Comparison of ENCODE assay signal across 13 mouse cellular contexts in genomic region chr17:87369270-87369759, GRCm38 (mm10). TPM values are rescaled to one million over a fixed set of nuclear protein-coding genes. Genes with fewer than 3 reads are reported as not detected.
DNase-seq lines count a peak whose midpoint lies in the region.
"Had no signal": no experiment of that assay in that cellular context is flagged by ENCODE, and none has a peak within 500 bp of the region (broad histone marks: within the 10 kb centered on the region; RNA-seq: fewer than 3 reads in every experiment).

No protein-coding gene starts in this region.

- no peaks in the 10 kb centered on the region for H3K27me3 ChIP-seq in limb, embryonic 10.5 days (ENCODE audit: low read depth, poor library complexity, severe bottlenecking)
- H3K27me3 ChIP-seq: heart, embryonic 15.5 days had no signal

- no peaks in the 10 kb centered on the region for H3K9me3 ChIP-seq in limb, embryonic 10.5 days (replicated peaks)
- H3K9me3 ChIP-seq: heart, embryonic 15.5 days had no signal

- H3K4me3 ChIP-seq in limb, embryonic 10.5 days: no peak overlapping the region
- H3K4me3 ChIP-seq: heart, embryonic 15.5 days had no signal

- no peaks in the 10 kb centered on the region for H3K36me3 ChIP-seq in limb, embryonic 10.5 days
- H3K36me3 ChIP-seq: heart, embryonic 15.5 days had no signal

- H3K27ac ChIP-seq in limb, embryonic 10.5 days: peak overlapping the region; percentile 70
- H3K27ac ChIP-seq: heart, embryonic 15.5 days had no signal

- DNase-seq in cerebellum, postnatal 10 days: peak; percentile 54 to 59
- DNase-seq in cerebellum, postnatal 4 days (ENCODE audit: low spot score in 2 of 2): no peak
- DNase-seq in brain, adult 2 months (ENCODE audit: low read depth, low spot score): peak; percentile 92
- DNase-seq in frontal cortex, postnatal 14 days (ENCODE audit: low spot score in 2 of 2): peak; percentile 64 to 78
- DNase-seq in limb, embryonic 10.5 days (ENCODE audit: low spot score): no peak
- DNase-seq in spleen, adult 12 weeks (ENCODE audit: low spot score): no peak
- DNase-seq in urinary bladder, postnatal 10 days (ENCODE audit: low spot score): no peak
- no peak for DNase-seq in gastrocnemius, postnatal 4 days (ENCODE audit: low spot score in 2 of 2)
- DNase-seq: adrenal gland, postnatal 36 days; lung, adult 2 months had no signal

- H3K4me1 ChIP-seq in limb, embryonic 10.5 days: peaks cover 61% of the 10 kb centered on the region

- WGBS in limb, embryonic 10.5 days: 60% methylated on average over 18 of the region's 18 CpGs

RNA-seq across cellular contexts. Expression of gene Stpg4, which starts 58.2 kb away (rescaled TPM):
- polyA plus RNA-seq in limb, embryonic 10.5 days (2016; fragmentation: Nextera tagmentation; extraction: Ambion mirVana): not detected in 2 replicates
- not detected for total RNA-seq in gastrocnemius, postnatal 4 days (2021)
- total RNA-seq: adrenal gland, postnatal 36 days had no signal
- polyA plus RNA-seq: embryonic facial prominence, embryonic 11.5 days; heart, embryonic 15.5 days; kidney, embryonic 14.5 days; lung, adult 2 months had no signal

Comparison
In these comparisons a context has a peak if more than half of its experiments do, and no peak if none do; other contexts are left out.
1. DNase-seq: peak in cerebellum, postnatal 10 days (2 of 2), brain, adult 2 months (single experiment) and frontal cortex, postnatal 14 days (2 of 2); none in cerebellum, postnatal 4 days (0 of 2), limb, embryonic 10.5 days (single experiment), spleen, adult 12 weeks (single experiment), urinary bladder, postnatal 10 days (single experiment) and gastrocnemius, postnatal 4 days (0 of 2).